Mouse (Mus musculus): ENCODE results near the gene Ttc9b.
"Not testable (repeated sequence)": the region's sequence is repeated elsewhere in the genome, so short reads cannot be mapped to it uniquely, and the experiment has no call there.

Ttc9b gene

DNA sequence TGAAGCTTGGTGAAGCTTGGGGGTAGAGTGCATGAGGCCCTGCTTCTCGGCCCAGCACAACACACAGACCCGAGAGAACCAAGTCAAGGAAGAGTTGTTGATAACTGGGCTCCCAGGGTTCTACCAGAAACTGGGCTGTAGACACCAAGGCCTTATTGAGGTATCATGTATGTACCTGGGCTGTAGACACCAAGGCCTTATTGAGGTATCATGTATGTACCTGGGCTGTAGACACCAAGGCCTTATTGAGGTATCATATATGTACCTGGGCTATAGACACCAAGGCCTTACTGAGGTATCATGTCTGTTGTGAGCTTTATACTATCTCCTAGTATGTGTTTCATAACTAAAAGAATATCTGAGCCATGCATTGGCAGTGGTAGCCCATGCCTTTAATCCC, 18.6 kb upstream of the Ttc9b start:
- DNase-seq (ENCODE audit: low spot score in 2 of 2): not testable (repeated sequence)

- no peak for DNase-seq (ENCODE audit: low spot score in 2 of 2)
Measured at GRCm38 (mm10) chr7:27644471-27644870, 9.2 kb upstream of the Ttc9b start.

DNA sequence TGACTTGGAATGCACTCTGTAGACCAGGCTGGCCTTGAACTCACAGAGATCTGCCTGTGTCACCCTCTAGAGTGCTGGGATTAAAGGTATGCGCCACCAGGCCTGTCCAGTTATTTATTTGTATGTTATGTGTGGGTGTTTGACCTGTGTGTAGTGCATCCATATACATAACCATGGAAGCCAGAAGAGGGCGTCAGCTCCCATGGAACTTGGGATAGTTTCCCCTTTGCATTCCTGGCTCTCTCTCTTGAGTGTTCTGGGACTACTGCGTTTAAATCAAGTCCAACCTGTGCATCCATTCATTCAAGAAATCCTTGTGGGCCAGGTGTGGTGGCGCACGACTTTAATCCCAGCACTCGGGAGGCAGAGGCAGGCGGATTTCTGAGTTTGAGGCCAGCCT, 7.2 kb upstream of the Ttc9b start:
- DNase-seq (ENCODE audit: low spot score in 2 of 2): no peak

GRCm38 (mm10) chr7:27647281-27648002, 6.3 kb upstream of the Ttc9b start:
- DNase-seq (ENCODE audit: low spot score in 2 of 2): no peak

GRCm38 (mm10) chr7:27649723-27650122, 4.0 kb upstream of the Ttc9b start:
- DNase-seq (ENCODE audit: low spot score in 2 of 2): no peak

DNA sequence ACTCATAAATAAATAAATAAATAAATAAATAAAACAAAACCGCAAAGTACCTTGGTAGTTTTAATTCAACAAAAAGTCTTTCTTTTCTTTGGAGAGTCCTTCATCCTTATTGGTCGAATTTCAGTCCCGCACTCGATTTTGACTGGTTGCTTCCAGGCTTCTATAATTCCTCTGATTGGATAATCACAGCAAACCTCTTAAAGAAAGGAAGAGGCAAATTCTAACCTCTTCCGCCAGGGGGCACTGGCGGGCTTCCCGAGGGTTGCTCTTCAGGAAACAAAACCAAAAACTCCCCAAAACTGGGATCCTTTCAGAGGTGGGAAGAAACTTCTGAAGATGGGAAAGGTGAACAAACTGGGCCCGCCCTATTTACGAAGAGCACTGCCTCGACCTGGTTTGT, 2.8 kb upstream of the Ttc9b start:
- DNase-seq (ENCODE audit: low spot score in 2 of 2): peak; percentile 60 to 63

DNA sequence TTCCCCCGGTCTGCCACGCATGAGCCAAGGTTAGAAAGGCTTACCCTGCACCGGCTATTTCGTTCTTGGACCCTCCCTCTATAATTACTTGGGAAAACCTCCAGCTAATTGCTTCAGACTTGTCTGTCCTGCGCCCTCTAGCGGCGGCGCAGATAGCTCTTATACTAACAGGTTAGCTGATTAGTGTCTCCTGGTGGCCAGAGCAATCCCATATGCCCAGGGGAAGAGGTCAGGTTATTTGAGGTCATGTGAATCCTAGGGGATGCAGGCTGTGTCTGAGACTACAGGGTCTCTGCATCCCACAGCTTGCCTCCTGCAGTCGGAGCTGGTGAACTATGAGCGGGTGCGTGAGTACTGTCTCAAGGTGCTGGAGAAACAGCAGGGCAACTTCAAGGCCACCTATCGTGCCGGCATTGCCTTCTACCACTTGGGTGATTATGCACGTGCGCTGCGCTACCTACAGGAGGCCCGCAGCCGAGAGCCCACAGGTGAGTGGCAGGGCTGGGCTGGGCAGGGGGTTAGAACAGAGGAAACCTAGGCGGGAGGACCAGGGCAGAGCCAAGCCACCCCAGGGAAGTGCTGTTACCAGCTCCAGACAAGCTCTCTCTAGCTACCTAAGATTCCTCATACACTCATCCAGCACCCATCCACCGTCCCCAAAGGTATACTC, 1.0 kb downstream of the Ttc9b start:
- DNase-seq (ENCODE audit: low spot score in 2 of 2): peak; percentile 67 to 75

DNA sequence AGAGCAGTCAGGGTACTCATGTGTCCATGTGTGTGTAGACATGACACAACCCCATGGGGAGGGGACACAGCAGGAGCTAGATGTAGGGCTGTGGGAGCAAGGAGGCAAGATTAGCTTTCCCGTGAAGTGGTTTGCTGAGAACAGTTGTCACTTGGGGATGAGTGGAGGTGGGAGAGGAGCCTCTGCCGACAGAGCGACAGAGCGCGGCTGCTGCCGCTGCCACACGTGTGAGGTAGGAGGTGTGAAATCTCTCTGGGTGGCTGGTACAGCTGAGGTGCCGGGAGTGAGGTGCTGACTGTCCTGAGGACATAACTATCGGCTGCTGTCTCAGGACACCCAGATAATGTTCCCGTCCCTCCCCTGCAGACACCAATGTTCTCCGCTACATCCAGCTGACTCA, 1.8 kb downstream of the Ttc9b start:
- DNase-seq (ENCODE audit: low spot score in 2 of 2): peak in 1 of 2 experiments; percentile 76

DNA sequence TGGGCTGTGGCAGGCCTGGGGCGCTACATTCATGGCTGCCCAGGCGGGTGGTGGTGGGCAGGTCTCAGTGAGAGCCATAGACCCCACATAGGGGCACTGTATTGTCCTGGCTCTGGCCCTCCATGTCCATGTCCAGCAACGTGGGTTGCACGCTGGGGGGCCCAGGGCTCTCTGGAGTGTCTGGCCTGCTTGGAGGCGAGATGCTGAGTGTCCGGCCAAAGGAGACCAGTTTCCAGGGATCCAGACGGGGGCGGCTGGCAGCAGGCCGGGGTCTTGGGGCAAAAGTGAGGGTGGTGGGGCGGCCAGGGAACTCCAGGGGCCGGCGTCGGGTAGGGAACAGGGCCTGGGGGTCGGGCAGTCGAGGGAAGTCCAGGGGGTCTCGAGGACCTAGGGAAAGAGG, 2.9 kb downstream of the Ttc9b start:
- no peak for DNase-seq (ENCODE audit: low spot score in 2 of 2)

GRCm38 (mm10) chr7:27657824-27658395, 4.2 kb downstream of the Ttc9b start:
- no peak for DNase-seq (ENCODE audit: low spot score in 2 of 2)

DNA sequence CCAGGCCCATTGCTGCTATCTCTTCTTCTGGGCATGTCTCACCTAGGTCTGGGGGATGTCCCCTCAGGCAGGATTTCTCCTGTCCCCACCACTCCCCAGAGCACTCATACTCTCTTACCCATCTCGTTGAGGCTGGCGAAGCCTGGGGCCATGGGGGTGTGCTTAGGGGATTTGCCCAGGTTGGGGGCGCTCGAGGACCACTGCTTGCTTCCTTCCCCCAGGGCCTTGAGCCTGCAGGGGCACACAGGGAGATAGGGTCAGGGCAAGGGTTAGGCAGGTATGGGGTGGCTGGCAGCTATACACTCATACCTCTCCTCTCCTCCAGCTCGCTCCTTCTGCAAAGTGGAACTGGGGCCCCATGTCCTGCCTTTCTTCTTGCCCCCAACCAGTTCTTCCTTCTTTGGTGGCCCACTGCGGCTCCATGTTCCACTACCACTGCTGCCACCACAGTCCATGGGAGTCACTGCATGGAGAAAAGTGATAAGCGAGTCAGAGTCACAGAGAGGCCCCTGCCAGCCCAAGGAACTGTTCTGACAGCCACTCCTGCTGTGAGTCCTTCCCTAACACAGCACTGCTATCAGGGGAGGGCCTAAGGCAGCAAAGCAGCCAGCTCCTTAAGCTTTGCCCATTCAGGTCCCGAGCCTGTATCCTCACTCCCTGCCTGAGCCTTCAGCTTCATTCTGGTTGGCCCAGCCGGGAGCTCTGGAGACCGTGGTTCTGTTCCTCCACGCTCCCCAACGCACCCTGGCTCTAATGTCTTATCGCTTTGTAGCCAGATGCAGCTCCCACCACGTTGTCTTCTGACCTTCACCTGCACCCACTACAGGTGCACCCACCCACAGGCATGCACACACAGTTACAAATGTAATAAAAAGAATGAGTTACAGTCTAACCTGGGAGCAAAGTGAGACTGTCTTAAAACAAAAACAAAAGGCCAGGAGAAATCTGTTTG, 5.3 kb downstream of the Ttc9b start:
- DNase-seq (ENCODE audit: low spot score in 2 of 2): peak in 1 of 2 experiments; percentile 28

- no peak for DNase-seq (ENCODE audit: low spot score in 2 of 2)
Measured at GRCm38 (mm10) chr7:27662038-27662437, 8.3 kb downstream of the Ttc9b start.

DNA sequence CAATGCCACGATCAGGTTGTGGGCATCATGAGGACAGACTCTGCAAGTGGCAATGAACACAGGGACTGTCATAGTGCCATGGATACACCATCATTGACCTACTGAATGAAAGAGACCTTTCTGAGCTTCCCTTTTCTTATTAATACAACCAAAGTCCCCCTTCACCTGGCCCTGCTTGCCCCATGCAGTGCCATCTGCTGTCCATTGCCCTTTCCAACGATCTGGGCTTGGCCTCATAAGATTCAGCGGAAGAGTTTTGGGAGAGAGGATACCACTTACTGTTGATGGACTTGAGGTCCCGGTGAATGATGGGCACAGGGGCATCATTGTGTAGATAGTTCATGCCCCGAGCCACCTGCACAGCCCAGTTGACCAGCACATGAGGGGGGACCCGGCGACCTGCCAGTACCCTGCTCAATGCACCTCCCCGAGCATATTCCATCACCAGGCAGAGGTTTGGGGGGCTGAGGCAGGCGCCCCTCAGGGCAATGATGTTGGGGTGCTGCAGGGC, 19.4 kb downstream of the Ttc9b start:
- no peak for DNase-seq (ENCODE audit: low spot score in 2 of 2)

DNA sequence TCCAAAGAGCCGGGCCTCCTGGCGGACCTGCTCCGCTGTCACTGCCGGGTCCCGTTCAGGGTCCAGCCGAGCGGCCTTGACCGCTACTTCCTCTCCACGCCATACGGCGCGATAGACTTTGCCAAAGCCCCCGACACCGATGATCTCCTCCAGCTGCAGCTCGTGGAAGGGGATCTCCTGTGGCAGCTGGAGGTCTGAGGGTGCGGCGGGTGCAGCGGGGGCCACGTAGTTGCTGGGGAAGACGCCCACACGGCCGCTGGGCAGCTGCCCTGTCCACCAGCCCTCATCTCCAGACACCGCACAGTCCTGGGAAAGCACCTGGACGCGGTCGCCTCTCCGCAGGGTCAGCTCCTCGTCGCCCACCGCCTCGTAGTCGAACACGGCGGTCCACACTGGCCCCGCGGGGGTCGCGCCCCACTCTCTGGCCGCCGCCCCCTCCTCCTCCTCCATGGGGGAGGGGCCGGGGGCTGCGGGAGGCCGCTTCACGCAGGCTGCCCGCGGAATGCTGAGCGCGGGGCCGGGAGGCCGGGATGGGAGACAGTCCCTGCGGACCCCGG, 19.9 kb downstream of the Ttc9b start:
- DNase-seq (ENCODE audit: low spot score in 2 of 2): no peak

DNA sequence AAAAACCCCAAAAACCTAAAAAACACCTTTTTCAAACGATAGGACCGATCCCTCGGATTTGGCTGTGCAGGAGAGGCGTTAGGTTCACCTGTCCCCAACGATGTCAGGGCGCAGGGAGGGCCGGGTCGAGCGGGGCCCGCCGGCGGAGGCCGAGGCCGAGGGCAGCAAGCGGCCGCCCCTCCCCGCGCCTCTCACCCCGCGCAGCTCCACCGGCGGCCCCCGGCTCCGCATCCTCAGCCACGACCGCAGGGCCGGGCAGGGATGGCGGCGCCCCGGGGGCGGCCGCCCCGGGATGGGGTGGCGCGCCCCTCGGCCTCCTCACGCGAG, 20.4 kb downstream of the Ttc9b start:
- no peak for DNase-seq (ENCODE audit: low spot score in 2 of 2)

- DNase-seq (ENCODE audit: low spot score in 2 of 2): peak; percentile 91 to 92
Measured at GRCm38 (mm10) chr7:27674522-27675221, 21.0 kb downstream of the Ttc9b start, which contains the start of gene Map3k10. Gene Map3k10 (minus strand): TSS chr7:27674598.

GRCm38 (mm10) chr7:27675222-27675612, 21.5 kb downstream of the Ttc9b start:
- DNase-seq (ENCODE audit: low spot score in 2 of 2): no peak

GRCm38 (mm10) chr7:27683218-27683617, 29.5 kb downstream of the Ttc9b start:
- DNase-seq (ENCODE audit: low spot score in 2 of 2): no peak

- DNase-seq (ENCODE audit: low spot score in 2 of 2): no peak
Measured at GRCm38 (mm10) chr7:27685220-27685619, 31.5 kb downstream of the Ttc9b start.

DNA sequence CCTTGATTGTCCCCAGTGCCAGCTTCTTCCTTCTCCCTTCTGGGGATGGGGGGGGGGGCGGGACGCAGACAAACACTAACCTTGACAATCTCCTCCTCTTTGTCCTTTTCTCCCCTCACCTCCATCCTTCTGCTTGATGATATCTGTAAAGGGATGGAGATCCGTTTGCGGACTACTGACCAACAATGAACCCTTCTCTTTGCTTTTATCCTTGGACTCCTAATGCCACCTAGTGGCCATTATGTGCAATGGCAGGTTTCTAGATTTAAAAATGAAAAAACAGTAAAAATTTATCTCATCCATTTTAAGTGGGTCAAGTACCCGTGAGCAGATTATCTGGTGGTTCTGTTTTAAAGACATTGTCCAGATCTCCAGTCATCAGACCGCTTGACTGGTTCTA, 32.0 kb downstream of the Ttc9b start:
- no peak for DNase-seq (ENCODE audit: low spot score in 2 of 2)

DNA sequence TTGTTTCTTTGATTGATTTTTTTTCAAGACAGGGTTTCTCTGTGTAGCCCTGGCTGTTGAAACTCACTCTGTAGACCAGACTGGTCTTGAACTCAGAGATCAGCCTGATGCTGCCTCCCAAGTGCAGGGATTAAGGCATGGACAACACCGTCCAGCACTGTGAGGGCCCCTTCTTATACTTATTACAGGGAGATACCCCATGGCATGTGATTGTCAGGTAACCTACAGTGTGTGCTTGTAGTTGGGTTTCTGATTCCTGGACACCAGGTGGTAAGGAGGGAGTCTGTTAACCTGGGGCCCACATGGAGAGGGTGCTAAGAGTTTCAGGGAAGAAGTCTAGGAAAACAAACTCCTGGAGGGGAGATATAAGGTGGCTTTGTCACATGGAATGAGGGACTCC, 33.3 kb downstream of the Ttc9b start:
- DNase-seq (ENCODE audit: low spot score in 2 of 2): no peak
